Mouse (Mus musculus): ENCODE results near the gene Hspa1b.
A peak's percentile ranks its signal among the peaks of the same experiment; 100 is the strongest.
"Not testable (repeated sequence)": the region's sequence is repeated elsewhere in the genome, so short reads cannot be mapped to it uniquely, and the experiment has no call there.

Hspa1b gene

GRCm38 (mm10) chr17:34955884-34956283 is 3.2 kb downstream of the Hspa1b start:
- DNase-seq (ENCODE audit: low read depth, low spot score): no peak

GRCm38 (mm10) chr17:34954831-34955230 is 4.2 kb downstream of the Hspa1b start:
- no peak for DNase-seq (ENCODE audit: low read depth, low spot score)

- DNase-seq (ENCODE audit: low read depth, low spot score): no peak
Measured at GRCm38 (mm10) chr17:34953904-34954303, 5.1 kb downstream of the Hspa1b start.

GRCm38 (mm10) chr17:34953258-34953657 is 5.8 kb downstream of the Hspa1b start:
- no peak for DNase-seq (ENCODE audit: low read depth, low spot score)

- peak; percentile 76 for DNase-seq (ENCODE audit: low read depth, low spot score)
Measured at GRCm38 (mm10) chr17:34952378-34953040, 6.5 kb downstream of the Hspa1b start.

- DNase-seq (ENCODE audit: low read depth, low spot score): no peak
Measured at GRCm38 (mm10) chr17:34951636-34952377, 7.2 kb downstream of the Hspa1b start.

- DNase-seq (ENCODE audit: low read depth, low spot score): no peak
Measured at GRCm38 (mm10) chr17:34950514-34951455, 8.3 kb downstream of the Hspa1b start.

GRCm38 (mm10) chr17:34949553-34949969 is 9.5 kb downstream of the Hspa1b start:
- no peak for DNase-seq (ENCODE audit: low read depth, low spot score)

GRCm38 (mm10) chr17:34948721-34949552 is 10.1 kb downstream of the Hspa1b start:
- not testable (repeated sequence) for DNase-seq (ENCODE audit: low read depth, low spot score)

- no peak for DNase-seq (ENCODE audit: low read depth, low spot score)
Measured at GRCm38 (mm10) chr17:34947606-34948005, 11.4 kb downstream of the Hspa1b start.

GRCm38 (mm10) chr17:34946486-34947140 is 12.4 kb downstream of the Hspa1b start:
- DNase-seq (ENCODE audit: low read depth, low spot score): no peak

- no peak for DNase-seq (ENCODE audit: low read depth, low spot score)
Measured at GRCm38 (mm10) chr17:34944362-34944761, 14.7 kb downstream of the Hspa1b start.

- no peak for DNase-seq (ENCODE audit: low read depth, low spot score)
Measured at GRCm38 (mm10) chr17:34943128-34943815, 15.8 kb downstream of the Hspa1b start.

GRCm38 (mm10) chr17:34941344-34942041 is 17.5 kb downstream of the Hspa1b start:
- no peak for DNase-seq (ENCODE audit: low read depth, low spot score)

GRCm38 (mm10) chr17:34937960-34938505 is 21.0 kb downstream of the Hspa1b start:
- no peak for DNase-seq (ENCODE audit: low read depth, low spot score)

- DNase-seq (ENCODE audit: low read depth, low spot score): no peak
Measured at GRCm38 (mm10) chr17:34934830-34935229, 24.2 kb downstream of the Hspa1b start.

GRCm38 (mm10) chr17:34934031-34934430 is 25.0 kb downstream of the Hspa1b start:
- DNase-seq (ENCODE audit: low read depth, low spot score): no peak

GRCm38 (mm10) chr17:34932287-34932686 is 26.8 kb downstream of the Hspa1b start:
- DNase-seq (ENCODE audit: low read depth, low spot score): no peak

- DNase-seq (ENCODE audit: low read depth, low spot score): no peak
Measured at GRCm38 (mm10) chr17:34931735-34932098, 27.3 kb downstream of the Hspa1b start.

All from skeletal muscle tissue, adult 2 months (tissue).